ENCODE assay signal across 9 mouse cellular contexts in the genomic region with DNA sequence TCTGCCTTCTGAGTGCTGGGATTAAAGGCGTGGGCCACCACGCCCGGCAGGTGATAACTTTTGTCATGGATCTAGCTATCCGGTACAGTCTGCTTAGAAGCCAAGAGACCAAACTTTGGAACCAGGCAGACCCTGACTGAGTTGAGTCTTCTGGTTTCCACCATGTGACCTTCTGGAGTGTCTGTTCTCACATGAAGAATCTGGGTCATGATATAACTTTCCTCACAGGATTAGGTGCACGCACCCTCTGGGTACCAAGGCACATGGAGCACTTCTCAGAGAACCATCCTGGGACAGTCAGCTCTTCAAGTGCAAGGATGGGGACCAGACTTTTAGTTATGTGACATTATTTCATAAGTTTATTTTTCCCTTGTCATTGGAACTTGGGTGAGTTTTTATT. TPM values are rescaled to one million over a fixed set of nuclear protein-coding genes. Genes with fewer than 3 reads are reported as not detected.
DNase-seq lines count a peak whose midpoint lies in the region; ATAC-seq and TF ChIP-seq lines count a peak whose summit lies in the region.
"Had no signal": no experiment of that assay in that cellular context is flagged by ENCODE, and none has a peak within 500 bp of the region (broad histone marks: within the 10 kb centered on the region; RNA-seq: fewer than 3 reads in every experiment).

No protein-coding gene starts in this region.

- peaks cover 1% of the 10 kb centered on the region; the same call in 1 of the 2 replicates for H3K79me2 ChIP-seq in heart, adult 2 months (replicated peaks; ENCODE audit: control insufficient read depth, insufficient read depth, low read length)

- TF ChIP-seq CTCF in heart, adult 2 months (IDR thresholded peaks at IDR 0.05), result no peak
- no peak for TF ChIP-seq CTCF in liver, postnatal 0 days (IDR thresholded peaks at IDR 0.05; ENCODE audit: low read depth)

- no peaks in the 10 kb centered on the region for H3K27me3 ChIP-seq in heart, adult 2 months (ENCODE audit: control insufficient read depth, insufficient read depth, low read length)
- no peaks in the 10 kb centered on the region for H3K27me3 ChIP-seq in hindbrain, embryonic 10.5 days (ENCODE audit: insufficient read depth, poor library complexity, severe bottlenecking)
- no peaks in the 10 kb centered on the region for H3K27me3 ChIP-seq in liver, postnatal 0 days (ENCODE audit: insufficient read depth, low read length)

- H3K27ac ChIP-seq in heart, adult 2 months, result peak overlapping the region; percentile 99
- H3K27ac ChIP-seq in ES-E14 (ENCODE audit: insufficient read depth, low read depth, low read length, poor library complexity, severe bottlenecking), result no peak overlapping the region
- H3K27ac ChIP-seq in hindbrain, embryonic 10.5 days, result no peak overlapping the region
- H3K27ac ChIP-seq in liver, postnatal 0 days (ENCODE audit: low read depth), result no peak overlapping the region

- 76% methylated on average over 5 of the region's 5 CpGs for WGBS in heart, adult 2 months
- 87% methylated on average over 5 of the region's 5 CpGs for WGBS in hindbrain, embryonic 10.5 days
- 83% methylated on average over 5 of the region's 5 CpGs for WGBS in liver, postnatal 0 days (ENCODE audit: insufficient replicate concordance)

- no peak for TF ChIP-seq EP300 in heart, adult 2 months (IDR thresholded peaks at IDR 0.05; ENCODE audit: insufficient read depth, low read depth, low read length)
- no peak for TF ChIP-seq EP300 in liver, postnatal 0 days (IDR thresholded peaks at IDR 0.05; ENCODE audit: low read depth)

- peaks cover 14% of the 10 kb centered on the region for H3K4me1 ChIP-seq in heart, adult 2 months (ENCODE audit: control insufficient read depth, insufficient read depth, low read length)
- H3K4me1 ChIP-seq in ES-E14 (ENCODE audit: control insufficient read depth in 2 of 2, insufficient read depth in 2 of 2, low read length in 2 of 2, poor library complexity in 1 of 2), result peaks cover 4 to 23% of the 10 kb centered on the region in 2 experiments
- H3K4me1 ChIP-seq in hindbrain, embryonic 10.5 days (replicated peaks), result peaks cover 57% of the 10 kb centered on the region
- H3K4me1 ChIP-seq in liver, postnatal 0 days (ENCODE audit: insufficient read depth), result peaks cover 40% of the 10 kb centered on the region

- no peak for DNase-seq in heart, adult 2 months
- DNase-seq in heart, postnatal 14 days, result no peak
- DNase-seq in ES-E14 (ENCODE audit: low read depth, low spot score), result no peak
- DNase-seq in hindbrain, embryonic 10.5 days (ENCODE audit: low spot score), result no peak
- no peak for DNase-seq in liver, postnatal 0 days
- DNase-seq in thymus, postnatal 4 days, result no peak
- no peak for DNase-seq in spleen, postnatal 36 days (ENCODE audit: low spot score in 2 of 2)

- H3K36me3 ChIP-seq in heart, adult 2 months (ENCODE audit: control insufficient read depth, insufficient read depth, low read length), result peaks cover 19% of the 10 kb centered on the region
- no peaks in the 10 kb centered on the region for H3K36me3 ChIP-seq in ES-E14 (ENCODE audit: control insufficient read depth, insufficient read depth, low read length, poor library complexity, severe bottlenecking)
- peaks cover 7% of the 10 kb centered on the region; the same call in 1 of the 2 replicates for H3K36me3 ChIP-seq in hindbrain, embryonic 10.5 days
- no peaks in the 10 kb centered on the region for H3K36me3 ChIP-seq in liver, postnatal 0 days (replicated peaks; ENCODE audit: insufficient read depth, low read length)

- peak overlapping the region; percentile 88; the same call in 1 of the 2 replicates for H3K4me3 ChIP-seq in heart, adult 2 months
- H3K4me3 ChIP-seq in ES-E14 (ENCODE audit: insufficient read depth in 1 of 2, low read depth in 1 of 2, low read length in 2 of 2, poor library complexity in 1 of 2, severe bottlenecking in 1 of 2), result peak overlapping the region; percentile 72 to 87; a peak in 2 of 4 replicates
- peak overlapping the region; percentile 89 for H3K4me3 ChIP-seq in hindbrain, embryonic 10.5 days
- peak overlapping the region; percentile 70; the same call in 1 of the 2 replicates for H3K4me3 ChIP-seq in liver, postnatal 0 days (ENCODE audit: low read depth, low read length)

- H3K4me2 ChIP-seq in liver, postnatal 0 days (ENCODE audit: low read depth, low read length), result peak overlapping the region; percentile 81; the same call in 1 of the 2 replicates

- no peak overlapping the region for H3K9ac ChIP-seq in heart, adult 2 months (ENCODE audit: low read depth, low read length)
- no peak overlapping the region; the same call in 1 of the 2 replicates for H3K9ac ChIP-seq in ES-E14 (ENCODE audit: insufficient read depth, low read depth, low read length, poor library complexity, severe bottlenecking)
- H3K9ac ChIP-seq in liver, postnatal 0 days (replicated peaks), result no peak overlapping the region; the same call in 1 of the 2 replicates

- no peak for ATAC-seq in liver, postnatal 0 days
- ATAC-seq in monocyte, adult 5-6 weeks (replicated peaks; ENCODE audit: insufficient number of reproducible peaks, low FRiP score, low TSS enrichment, poor library complexity, severe bottlenecking), result no peak

- TF ChIP-seq POLR2A in heart, adult 2 months (IDR thresholded peaks at IDR 0.05; ENCODE audit: insufficient read depth, low read depth, low read length), result no peak

- in situ Hi-C loops in ES-E14 (cut with MboI; ENCODE audit: low sequenced_read_pairs in 2 of 2, unreplicated experiment in 2 of 2), result no loop called here

- intact Hi-C loops in heart, adult 2 months (cut with DNase I), result loop anchor here (2.0 kb wide), 1 partner anchor 16 kb away; no protein-coding TSS in a partner anchor
- intact Hi-C loops in heart, postnatal 14 days (cut with DNase I), result no loop called here

- H3K9me3 ChIP-seq in ES-E14 (ENCODE audit: control insufficient read depth, insufficient read depth, low read depth, low read length), result no peaks in the 10 kb centered on the region
- H3K9me3 ChIP-seq in hindbrain, embryonic 10.5 days, result peaks cover 7% of the 10 kb centered on the region; the same call in 1 of the 2 replicates
- no peaks in the 10 kb centered on the region for H3K9me3 ChIP-seq in liver, postnatal 0 days (ENCODE audit: low read length)

TF ChIP-seq in ES-E14, 5 proteins besides CTCF, POLR2A, EP300 and RAD21:
- TF ChIP-seq ZNF384 (IDR thresholded peaks at IDR 0.05; ENCODE audit: low read depth, low read length), result no peak
- no peak for TF ChIP-seq MAFK (IDR thresholded peaks at IDR 0.05; ENCODE audit: insufficient read depth, low read depth, low read length)
- no peak for TF ChIP-seq CHD2 (IDR thresholded peaks at IDR 0.05; ENCODE audit: low read depth, low read length)

RNA-seq across cellular contexts. Expression of gene Qrfp, which starts 51.4 kb away (rescaled TPM):
- total RNA-seq in heart, adult 2 months (2021), result not detected
- 0.04 TPM in 1 of 2 replicates, not detected in the other for polyA plus RNA-seq in heart, adult 2 months (2012; rRNA removed)
- not detected for total RNA-seq in heart, postnatal 14 days (2021)
- 0.05 TPM in 1 of 2 replicates, not detected in the other for total RNA-seq in ES-E14 (2012; rRNA removed)
- polyA plus RNA-seq in hindbrain, embryonic 10.5 days (2016; fragmentation: Nextera tagmentation; extraction: Ambion mirVana), result 0.12 and 0.20 TPM in 2 replicates
- polyA plus RNA-seq in liver, postnatal 0 days (2015; fragmentation: Nextera tagmentation; extraction: Ambion mirVana), result 0.07 and 0.08 TPM in 2 replicates
- total RNA-seq in monocyte, adult 5-6 weeks (2017), result 9.8 to 19.1 TPM (median 10.5 TPM) in 3 replicates
- total RNA-seq: gastrocnemius, adult 8-10 months had no signal

Comparison
In these comparisons a context has a peak if more than half of its experiments do, and no peak if none do; other contexts are left out.
1. RNA of gene Qrfp, which starts 51.4 kb away (total RNA-seq): 9.8 to 19.1 TPM in monocyte, adult 5-6 weeks; not detected in heart, adult 2 months, not detected in heart, postnatal 14 days and 0.05 TPM in ES-E14; every median in the first group is over 10 times any median in the second.
2. Peak in every context shown above with its lines, with median percentiles within 50 percentile points of each other: H3K4me3 ChIP-seq.